Mouse (Mus musculus): ENCODE measurements around the gene Espn. TPM values are rescaled to one million over a fixed set of nuclear protein-coding genes. Genes with fewer than 3 reads are reported as not detected.

Gene Espn
- polyA plus RNA-seq, 1 experiment = 0.08 TPM

- H3K4me3 ChIP-seq (replicated peaks) = no peak overlapping the region
Measured at GRCm38 (mm10) chr4:152101081-152101653, 51.0 kb downstream of the Espn start.

GRCm38 (mm10) chr4:152100541-152100940, 51.6 kb downstream of the Espn start:
- no peak overlapping the region for H3K4me3 ChIP-seq (replicated peaks)
- peaks cover 63% of the 10 kb centered on the region for H3K36me3 ChIP-seq (ENCODE audit: control insufficient read depth)
- peaks cover 37% of the 10 kb centered on the region for H3K4me1 ChIP-seq (ENCODE audit: control insufficient read depth)
- no peaks in the 10 kb centered on the region for H3K27me3 ChIP-seq (ENCODE audit: control insufficient read depth)
- H3K9me3 ChIP-seq (ENCODE audit: control insufficient read depth, low read length) = no peaks in the 10 kb centered on the region
- TF ChIP-seq TAL1 (IDR thresholded peaks at IDR 0.05; ENCODE audit: low read length) (no peak), GATA1 (IDR thresholded peaks at IDR 0.05; ENCODE audit: low read length) (no peak)

More at GRCm38 (mm10) chr4:152101081-152101653, 51.0 kb downstream of the Espn start:
- TF ChIP-seq GATA1 (IDR thresholded peaks at IDR 0.05; ENCODE audit: low read length) (no peak), TAL1 (IDR thresholded peaks at IDR 0.05; ENCODE audit: low read length) (no peak)
- H3K9me3 ChIP-seq (ENCODE audit: control insufficient read depth, low read length) = no peaks in the 10 kb centered on the region
- peaks cover 69% of the 10 kb centered on the region for H3K36me3 ChIP-seq (ENCODE audit: control insufficient read depth)
- peaks cover 34% of the 10 kb centered on the region for H3K4me1 ChIP-seq (ENCODE audit: control insufficient read depth)
- H3K27me3 ChIP-seq (ENCODE audit: control insufficient read depth) = no peaks in the 10 kb centered on the region

- H3K4me3 ChIP-seq (replicated peaks) = no peak overlapping the region
- H3K36me3 ChIP-seq (ENCODE audit: control insufficient read depth) = peaks cover 58% of the 10 kb centered on the region
- H3K9me3 ChIP-seq (ENCODE audit: control insufficient read depth, low read length) = no peaks in the 10 kb centered on the region
- H3K4me1 ChIP-seq (ENCODE audit: control insufficient read depth) = peaks cover 52% of the 10 kb centered on the region
- H3K27me3 ChIP-seq (ENCODE audit: control insufficient read depth) = no peaks in the 10 kb centered on the region
- TF ChIP-seq TAL1 (IDR thresholded peaks at IDR 0.05; ENCODE audit: low read length) (no peak), GATA1 (IDR thresholded peaks at IDR 0.05; ENCODE audit: low read length) (no peak)
Measured at GRCm38 (mm10) chr4:152097911-152098799, 54.0 kb downstream of the Espn start.

- H3K9me3 ChIP-seq (ENCODE audit: control insufficient read depth, low read length) = no peaks in the 10 kb centered on the region
- peaks cover 60% of the 10 kb centered on the region for H3K4me1 ChIP-seq (ENCODE audit: control insufficient read depth)
- TF ChIP-seq TAL1 (IDR thresholded peaks at IDR 0.05; ENCODE audit: low read length) = no peak
- TF ChIP-seq GATA1 (IDR thresholded peaks at IDR 0.05; ENCODE audit: low read length) = no peak
- no peaks in the 10 kb centered on the region for H3K27me3 ChIP-seq (ENCODE audit: control insufficient read depth)
- peaks cover 53% of the 10 kb centered on the region for H3K36me3 ChIP-seq (ENCODE audit: control insufficient read depth)
- no peak overlapping the region for H3K4me3 ChIP-seq (replicated peaks)
Measured at GRCm38 (mm10) chr4:152096927-152097326, 55.2 kb downstream of the Espn start.

- Histone ChIP-seq H3K27me3 (ENCODE audit: control insufficient read depth) (no peaks in the 10 kb centered on the region), H3K36me3 (ENCODE audit: control insufficient read depth) (peaks cover 51% of the 10 kb centered on the region), H3K9me3 (ENCODE audit: control insufficient read depth, low read length) (no peaks in the 10 kb centered on the region), H3K4me3 (replicated peaks) (peak overlapping the region; percentile 26), H3K4me1 (ENCODE audit: control insufficient read depth) (peaks cover 67% of the 10 kb centered on the region)
- TF ChIP-seq TAL1 (IDR thresholded peaks at IDR 0.05; ENCODE audit: low read length) (no peak), GATA1 (IDR thresholded peaks at IDR 0.05; ENCODE audit: low read length) (peak; percentile 37; the same call in 1 of the 2 replicates)
Measured at GRCm38 (mm10) chr4:152095937-152096910, 55.9 kb downstream of the Espn start.

- H3K9me3 ChIP-seq (ENCODE audit: control insufficient read depth, low read length) = no peaks in the 10 kb centered on the region
- H3K4me3 ChIP-seq (replicated peaks) = no peak overlapping the region
- peaks cover 63% of the 10 kb centered on the region for H3K36me3 ChIP-seq (ENCODE audit: control insufficient read depth)
- TF ChIP-seq GATA1 (IDR thresholded peaks at IDR 0.05; ENCODE audit: low read length) = no peak
- TF ChIP-seq TAL1 (IDR thresholded peaks at IDR 0.05; ENCODE audit: low read length) = no peak
- H3K27me3 ChIP-seq (ENCODE audit: control insufficient read depth) = no peaks in the 10 kb centered on the region
- peaks cover 84% of the 10 kb centered on the region for H3K4me1 ChIP-seq (ENCODE audit: control insufficient read depth)
Measured at GRCm38 (mm10) chr4:152094233-152094632, 57.9 kb downstream of the Espn start.

GRCm38 (mm10) chr4:152092751-152093293, 59.3 kb downstream of the Espn start:
- H3K4me3 ChIP-seq (replicated peaks) = peak overlapping the region; percentile 71
- peaks cover 94% of the 10 kb centered on the region for H3K4me1 ChIP-seq (ENCODE audit: control insufficient read depth)
- peaks cover 70% of the 10 kb centered on the region for H3K36me3 ChIP-seq (ENCODE audit: control insufficient read depth)
- no peaks in the 10 kb centered on the region for H3K9me3 ChIP-seq (ENCODE audit: control insufficient read depth, low read length)
- H3K27me3 ChIP-seq (ENCODE audit: control insufficient read depth) = no peaks in the 10 kb centered on the region
- TF ChIP-seq GATA1 (IDR thresholded peaks at IDR 0.05; ENCODE audit: low read length) (0 out of 2 replicates have a peak, but pooled peaks have one; percentile 12), TAL1 (IDR thresholded peaks at IDR 0.05; ENCODE audit: low read length) (no peak)

GRCm38 (mm10) chr4:152090191-152090590, 62.0 kb downstream of the Espn start:
- peaks cover 91% of the 10 kb centered on the region for H3K4me1 ChIP-seq (ENCODE audit: control insufficient read depth)
- peaks cover 6% of the 10 kb centered on the region for H3K9me3 ChIP-seq (ENCODE audit: control insufficient read depth, low read length)
- no peak overlapping the region for H3K4me3 ChIP-seq (replicated peaks)
- TF ChIP-seq GATA1 (IDR thresholded peaks at IDR 0.05; ENCODE audit: low read length) = no peak
- TF ChIP-seq TAL1 (IDR thresholded peaks at IDR 0.05; ENCODE audit: low read length) = no peak
- peaks cover 6% of the 10 kb centered on the region; the same call in 1 of the 2 replicates for H3K27me3 ChIP-seq (ENCODE audit: control insufficient read depth)
- H3K36me3 ChIP-seq (ENCODE audit: control insufficient read depth) = peaks cover 61% of the 10 kb centered on the region

Data from erythroblast, embryonic 14.5 days (primary cell).